Mouse (Mus musculus) CH12.LX (cell line): Measurements from ENCODE around the gene Eri3.

Source experiments
- CHD2 ChIP-seq: IDR thresholded peaks from 2 replicates; pipeline ENCODE4 v1.6.1; 2011; ENCODE audit warnings: low read length, improper control_type of control experiment
- CTCF ChIP-seq, 2 experiments: IDR thresholded peaks in 1 of 2; conservative IDR thresholded peaks in 1 of 2; 2 replicates each; pipeline ENCODE4 v1.5.1; 2011 to 2012; ENCODE audit warnings: low read depth in 2 of 2, low read length in 2 of 2, improper control_type of control experiment in 1 of 2, inconsistent platforms in 1 of 2, mild to moderate bottlenecking in 1 of 2, moderate library complexity in 1 of 2
- ELF1 ChIP-seq: IDR thresholded peaks from 2 replicates; pipeline ENCODE4 v1.6.1; 2014; ENCODE audit warnings: low read depth, mild to moderate bottlenecking, inconsistent platforms, low read length, improper control_type of control experiment
- SIN3A ChIP-seq: IDR thresholded peaks from 2 replicates; pipeline ENCODE4 v1.6.1; 2012; ENCODE audit warnings: low read length, improper control_type of control experiment, inconsistent platforms
- USF1 ChIP-seq: IDR thresholded peaks from 2 replicates; pipeline ENCODE4 v1.6.1; 2014; ENCODE audit warnings: low read depth, mild to moderate bottlenecking, inconsistent platforms, low read length, improper control_type of control experiment
- ZC3H11A ChIP-seq: IDR thresholded peaks from 2 replicates; pipeline ENCODE4 v1.6.1; 2012; ENCODE audit warnings: low read depth, mild to moderate bottlenecking, inconsistent platforms, low read length, improper control_type of control experiment
- ZKSCAN1 ChIP-seq: IDR thresholded peaks from 2 replicates; pipeline ENCODE4 v1.6.1; 2012; ENCODE audit warnings: low read depth, inconsistent platforms, low read length, improper control_type of control experiment, borderline replicate concordance

GRCm38 (mm10) chr4:117540571-117540970 lies 9.6 kb upstream of the Eri3 start:
- TF ChIP-seq CTCF (conservative IDR thresholded peaks at IDR 0.05 in 1 of 2, IDR thresholded peaks at IDR 0.05 in 1 of 2; ENCODE audit: low read depth in 2 of 2, low read length in 2 of 2) (no peak), USF1 (no peak), ELF1 (no peak), ZC3H11A (no peak), ZKSCAN1 (no peak), CHD2 (no peak), SIN3A (no peak)
